Comparison of ENCODE assay signal across 9 mouse cellular contexts in genomic region chr17:7443822-7444221, GRCm38 (mm10). TPM values are rescaled to one million over a fixed set of nuclear protein-coding genes. Genes with fewer than 3 reads are reported as not detected.
A peak's percentile ranks its signal among the peaks of the same experiment; 100 is the strongest.
DNase-seq lines count a peak whose midpoint lies in the region; ATAC-seq and TF ChIP-seq lines count a peak whose summit lies in the region.
"Had no signal": no experiment of that assay in that cellular context is flagged by ENCODE, and none has a peak within 500 bp of the region (broad histone marks: within the 10 kb centered on the region; RNA-seq: fewer than 3 reads in every experiment).

No protein-coding gene starts in this region.

- no peak for ATAC-seq in cerebellum, adult (ENCODE audit: insufficient number of reproducible peaks, low FRiP score, low TSS enrichment)
- ATAC-seq in megakaryocyte, adult 5-6 weeks (ENCODE audit: poor library complexity, severe bottlenecking): 0 out of 2 replicates have a peak, but pooled peaks have one; percentile 35

- WGBS in embryonic facial prominence, embryonic 10.5 days: 48% methylated on average over 1 of the region's 1 CpGs

- DNase-seq in cerebellum, adult 8-10 months: peak; percentile 7
- DNase-seq in ovary, postnatal 10 days (ENCODE audit: low spot score): peak; percentile 19
- no peak for DNase-seq in ovary, adult 18-20 months (ENCODE audit: low spot score)
- DNase-seq in embryonic facial prominence, embryonic 10.5 days (ENCODE audit: low spot score): peak; percentile 75
- peak; percentile 40 to 82 for DNase-seq in layer of hippocampus, adult 2 months (ENCODE audit: low spot score in 2 of 2)
- peak; percentile 20 for DNase-seq in urinary bladder, postnatal 10 days (ENCODE audit: low spot score)

- no peaks in the 10 kb centered on the region for H3K27me3 ChIP-seq in embryonic facial prominence, embryonic 10.5 days (replicated peaks; ENCODE audit: low read depth, poor library complexity, severe bottlenecking)
- H3K27me3 ChIP-seq: stomach, embryonic 15.5 days had no signal

- 0 out of 2 replicates have a peak, but pooled peaks cover 5% of the 10 kb centered on the region for H3K4me1 ChIP-seq in embryonic facial prominence, embryonic 10.5 days
- H3K4me1 ChIP-seq: stomach, embryonic 15.5 days had no signal

- TF ChIP-seq CTCF in layer of hippocampus, adult 2 months (conservative IDR thresholded peaks at IDR 0.05): peak; percentile 80

- no peak overlapping the region for H3K27ac ChIP-seq in embryonic facial prominence, embryonic 10.5 days (replicated peaks)
- H3K27ac ChIP-seq in layer of hippocampus, adult 2 months: no peak overlapping the region
- H3K27ac ChIP-seq: stomach, embryonic 15.5 days had no signal

- H3K36me3 ChIP-seq in embryonic facial prominence, embryonic 10.5 days (replicated peaks): no peaks in the 10 kb centered on the region
- H3K36me3 ChIP-seq: stomach, embryonic 15.5 days had no signal

- no peak overlapping the region for H3K4me3 ChIP-seq in embryonic facial prominence, embryonic 10.5 days
- H3K4me3 ChIP-seq in layer of hippocampus, adult 2 months: no peak overlapping the region
- H3K4me3 ChIP-seq: stomach, embryonic 15.5 days had no signal

- H3K9me3 ChIP-seq in embryonic facial prominence, embryonic 10.5 days: no peaks in the 10 kb centered on the region
- H3K9me3 ChIP-seq: stomach, embryonic 15.5 days had no signal

RNA-seq across cellular contexts. Expression of gene Unc93a2, which starts 58.6 kb away (rescaled TPM):
- not detected in 2 replicates for polyA plus RNA-seq in embryonic facial prominence, embryonic 10.5 days (2016; fragmentation: Nextera tagmentation; extraction: Ambion mirVana)
- total RNA-seq in layer of hippocampus, adult 2 months (2021): not detected
- 0.46 TPM in 1 of 2 replicates, not detected in the other for total RNA-seq in megakaryocyte, adult 5-6 weeks (2015)
- not detected in 2 replicates for total RNA-seq in megakaryocyte, adult 5-6 weeks (2017)
- polyA plus RNA-seq: stomach, embryonic 15.5 days had no signal
